In genomic region chr5:65951513-65951909, GRCm38 (mm10) we compare ENCODE assay signal across 10 mouse cellular contexts. TPM values are rescaled to one million over a fixed set of nuclear protein-coding genes. Genes with fewer than 3 reads are reported as not detected.
A peak's percentile ranks its signal among the peaks of the same experiment; 100 is the strongest.
DNase-seq lines count a peak whose midpoint lies in the region; ATAC-seq and TF ChIP-seq lines count a peak whose summit lies in the region.
"Had no signal": no experiment of that assay in that cellular context is flagged by ENCODE, and none has a peak within 500 bp of the region (broad histone marks: within the 10 kb centered on the region; RNA-seq: fewer than 3 reads in every experiment).

No protein-coding gene starts in this region.

- intact Hi-C loops in heart, postnatal 25 days (cut with DNase I): no loop called here

- peaks cover 22% of the 10 kb centered on the region for H3K4me1 ChIP-seq in kidney, embryonic 15.5 days
- H3K4me1 ChIP-seq in G1E (ENCODE audit: insufficient read depth, low read depth, low read length): peaks cover 14% of the 10 kb centered on the region
- peaks cover 18% of the 10 kb centered on the region for H3K4me1 ChIP-seq in hindbrain, embryonic 12.5 days

- no peak overlapping the region for H3K9ac ChIP-seq in kidney, embryonic 15.5 days
- no peak overlapping the region for H3K9ac ChIP-seq in hindbrain, embryonic 12.5 days
- H3K9ac ChIP-seq: limb, embryonic 15.5 days had no signal

- H3K9me3 ChIP-seq in kidney, embryonic 15.5 days (replicated peaks): no peaks in the 10 kb centered on the region
- H3K9me3 ChIP-seq in G1E (replicated peaks): no peaks in the 10 kb centered on the region
- H3K9me3 ChIP-seq in hindbrain, embryonic 12.5 days (replicated peaks): no peaks in the 10 kb centered on the region
- H3K9me3 ChIP-seq: limb, embryonic 15.5 days had no signal

- no peak overlapping the region for H3K4me3 ChIP-seq in kidney, embryonic 15.5 days (replicated peaks)
- H3K4me3 ChIP-seq in G1E (ENCODE audit: low read depth, low read length): no peak overlapping the region
- no peak overlapping the region for H3K4me3 ChIP-seq in hindbrain, embryonic 12.5 days
- H3K4me3 ChIP-seq: limb, embryonic 15.5 days had no signal

- no peak for ATAC-seq in kidney, embryonic 15.5 days (replicated peaks; ENCODE audit: low FRiP score)
- no peak for ATAC-seq in G1E (ENCODE audit: extremely low read depth, insufficient number of reproducible peaks, low FRiP score, poor library complexity, severe bottlenecking)
- ATAC-seq in hindbrain, embryonic 12.5 days (ENCODE audit: low FRiP score): 0 out of 2 replicates have a peak, but pooled peaks have one; percentile 7

- 78% methylated on average over 4 of the region's 4 CpGs for WGBS in kidney, embryonic 15.5 days
- 56% methylated on average over 4 of the region's 4 CpGs for WGBS in hindbrain, embryonic 12.5 days

- TF ChIP-seq CTCF in G1E (IDR thresholded peaks at IDR 0.05; ENCODE audit: low read depth, low read length): peak; percentile 56

- no peaks in the 10 kb centered on the region for H3K36me3 ChIP-seq in kidney, embryonic 15.5 days
- no peaks in the 10 kb centered on the region for H3K36me3 ChIP-seq in G1E (replicated peaks)
- no peaks in the 10 kb centered on the region for H3K36me3 ChIP-seq in hindbrain, embryonic 12.5 days
- H3K36me3 ChIP-seq: limb, embryonic 15.5 days had no signal

- DNase-seq in kidney, adult 8-10 months: no peak
- DNase-seq in G1E (ENCODE audit: low spot score): no peak
- peak; percentile 52 to 76 for DNase-seq in spleen, postnatal 4 days (ENCODE audit: low spot score in 2 of 2)
- DNase-seq in frontal cortex, postnatal 25 days (ENCODE audit: low spot score in 2 of 2): no peak
- DNase-seq in cerebellum, postnatal 36 days: no peak
- no peak for DNase-seq in heart, postnatal 25 days (ENCODE audit: low spot score)

- H3K27ac ChIP-seq in kidney, embryonic 15.5 days: 0 out of 2 replicates have a peak overlapping the region, but pooled peaks have one; percentile 82
- H3K27ac ChIP-seq in hindbrain, embryonic 12.5 days: peak overlapping the region; percentile 88

- H3K27me3 ChIP-seq in kidney, embryonic 15.5 days: no peaks in the 10 kb centered on the region
- H3K27me3 ChIP-seq in G1E (ENCODE audit: insufficient read depth, low read length): peaks cover 13% of the 10 kb centered on the region
- H3K27me3 ChIP-seq in hindbrain, embryonic 12.5 days: no peaks in the 10 kb centered on the region
- H3K27me3 ChIP-seq: limb, embryonic 15.5 days had no signal

- no peak overlapping the region for H3K4me2 ChIP-seq in kidney, embryonic 15.5 days
- no peak overlapping the region for H3K4me2 ChIP-seq in hindbrain, embryonic 12.5 days (replicated peaks)
- H3K4me2 ChIP-seq: limb, embryonic 15.5 days had no signal

RNA-seq across cellular contexts. Expression of gene Chrna9, which starts 16.8 kb away (rescaled TPM):
- polyA plus RNA-seq in kidney, embryonic 15.5 days (2015; fragmentation: Nextera tagmentation; extraction: Ambion mirVana): 0.28 and 0.55 TPM in 2 replicates
- not detected in 2 replicates for total RNA-seq in G1E (2014; fragmentation: Nextera tagmentation)
- 0.16 TPM in 1 of 2 replicates, not detected in the other for total RNA-seq in G1E (2017)
- not detected in 2 replicates for polyA plus RNA-seq in G1E (2012)
- 0.18 and 0.19 TPM in 2 replicates for polyA plus RNA-seq in hindbrain, embryonic 12.5 days (2016; fragmentation: Nextera tagmentation; extraction: Ambion mirVana)
- under 1 TPM in 1 of 2 experiments, not detected in 1; 0.22 TPM for total RNA-seq in heart, postnatal 25 days (2021)
- total RNA-seq: adrenal gland, postnatal 36 days had no signal

RNA-seq across cellular contexts. Expression of gene 9130230L23Rik, which starts 52.6 kb away (rescaled TPM):
- 0.42 and 0.65 TPM in 2 replicates for polyA plus RNA-seq in kidney, embryonic 15.5 days (2015; fragmentation: Nextera tagmentation; extraction: Ambion mirVana)
- total RNA-seq in G1E (2014; fragmentation: Nextera tagmentation): not detected in 2 replicates
- 0.46 and 0.49 TPM in 2 replicates for total RNA-seq in G1E (2017)
- polyA plus RNA-seq in G1E (2012): not detected in 2 replicates
- 0.18 TPM in 1 of 2 replicates, not detected in the other for polyA plus RNA-seq in hindbrain, embryonic 12.5 days (2016; fragmentation: Nextera tagmentation; extraction: Ambion mirVana)
- not detected for total RNA-seq in heart, postnatal 25 days (2021)

Comparison
In these comparisons a context has a peak if more than half of its experiments do, and no peak if none do; other contexts are left out.
1. DNase-seq: peak in spleen, postnatal 4 days (2 of 2); none in kidney, adult 8-10 months (0 of 2), G1E (single experiment), frontal cortex, postnatal 25 days (0 of 2), cerebellum, postnatal 36 days (0 of 2) and heart, postnatal 25 days (single experiment).